Comparison of ENCODE assay signal across 23 mouse cellular contexts in genomic region chr8:111359936-111360335, GRCm38 (mm10). TPM values are rescaled to one million over a fixed set of nuclear protein-coding genes. Genes with fewer than 3 reads are reported as not detected.
"Had no signal": no experiment of that assay in that cellular context is flagged by ENCODE, and none has a peak within 500 bp of the region (broad histone marks: within the 10 kb centered on the region; RNA-seq: fewer than 3 reads in every experiment).

No protein-coding gene starts in this region.

- H3K27me3 ChIP-seq: limb, embryonic 13.5 days; liver, embryonic 15.5 days; lung, embryonic 15.5 days; neural tube, embryonic 12.5 days; neural tube, embryonic 15.5 days had no signal

- H3K4me1 ChIP-seq: limb, embryonic 13.5 days; liver, embryonic 12.5 days; liver, embryonic 15.5 days; megakaryocyte, embryonic 14.5 days; neural tube, embryonic 12.5 days; neural tube, embryonic 15.5 days had no signal

- DNase-seq: kidney, adult 9 months; layer of hippocampus, adult 9-11 months; liver; lung, adult 18-20 months; lung, postnatal 10 days; lung, postnatal 36 days; midbrain, embryonic 14.5 days; right cerebral cortex, adult 18-20 months; right cerebral cortex, postnatal 14 days; right cerebral cortex, postnatal 4 days; thymus, adult 2 months; thymus, postnatal 14 days had no signal

- H3K27ac ChIP-seq: limb, embryonic 10.5 days; limb, embryonic 13.5 days; liver, embryonic 12.5 days; liver, embryonic 15.5 days; lung, embryonic 15.5 days; midbrain, embryonic 10.5 days; neural tube, embryonic 12.5 days; neural tube, embryonic 15.5 days; stomach, postnatal 0 days had no signal

- H3K4me3 ChIP-seq: layer of hippocampus, adult 2 months; limb, embryonic 10.5 days; limb, embryonic 13.5 days; liver, embryonic 12.5 days; liver, embryonic 15.5 days; lung, embryonic 15.5 days; megakaryocyte, embryonic 14.5 days; midbrain, embryonic 10.5 days; neural tube, embryonic 12.5 days; neural tube, embryonic 15.5 days had no signal

RNA-seq across cellular contexts. Expression of gene Fa2h, which starts 33.7 kb away (rescaled TPM):
- polyA plus RNA-seq: limb, embryonic 10.5 days; limb, embryonic 13.5 days; liver, embryonic 12.5 days; liver, embryonic 15.5 days; neural tube, embryonic 12.5 days had no signal
